Mouse (Mus musculus) Muller cell, postnatal 12 days (primary cell): ENCODE measurements at regions not wholly inside any gene's neighbourhood (a gene's known extent, or its start where the extent isn't known, plus 50 kb on each side); places are given as distances from the start of the nearest gene placed in this dataset.
A peak's percentile ranks its signal among the peaks of the same experiment; 100 is the strongest.

Experiments used
- DNase-seq: peaks from one replicate; pipeline ENCODE4 v3.0.0-alpha.2; 2015; ENCODE audit errors: inconsistent ontology term

- DNase-seq = no peak
These were observed 74.1 kb upstream of the Slc38a2 start for GRCm38 (mm10) chr15:96773656-96774055.

- DNase-seq = no peak
These were observed 73.2 kb upstream of the Slc38a2 start for GRCm38 (mm10) chr15:96772701-96773100.

DNA sequence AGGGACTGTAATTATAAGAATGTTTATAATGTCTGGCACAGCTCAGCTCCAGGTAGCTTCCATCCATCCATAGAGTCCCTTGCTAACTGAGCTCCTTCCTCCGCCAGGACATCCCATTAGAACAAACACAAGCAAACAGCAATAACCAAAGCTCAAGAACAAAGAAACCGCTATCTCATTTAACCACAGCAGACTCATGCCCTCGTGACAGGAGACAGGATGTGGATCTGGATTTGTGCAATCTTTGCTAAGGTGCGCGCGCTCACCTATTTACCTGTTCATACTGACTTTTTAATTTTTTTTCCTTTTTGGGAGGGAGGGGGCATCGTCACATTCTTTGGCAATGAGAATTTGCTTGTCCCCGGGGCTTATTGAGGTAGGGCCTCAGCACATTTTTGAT, 71.3 kb upstream of the Slc38a2 start:
- no peak for DNase-seq

GRCm38 (mm10) chr15:96770299-96770698, 70.8 kb upstream of the Slc38a2 start:
- DNase-seq = no peak

DNA sequence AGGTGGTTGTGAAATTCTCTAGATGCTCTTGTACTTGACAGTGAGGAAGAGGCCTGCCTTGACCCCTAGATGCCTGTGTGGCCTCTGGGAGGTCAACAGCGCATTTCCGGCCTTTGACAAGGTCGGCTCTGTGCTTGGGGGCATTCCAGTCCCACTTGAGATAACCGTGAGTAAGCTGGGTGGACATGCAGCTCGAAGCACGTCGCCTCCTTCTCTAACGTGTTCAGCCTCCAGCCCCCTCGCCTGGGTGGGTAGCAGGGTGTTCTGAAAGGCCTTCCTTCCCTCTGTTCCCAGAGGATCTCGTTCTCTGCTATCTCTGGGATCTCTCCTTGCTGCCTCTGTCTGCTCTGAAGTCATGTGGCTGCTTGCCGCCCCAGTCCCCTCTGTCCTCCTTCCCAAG, 70.2 kb upstream of the Slc38a2 start:
- DNase-seq = no peak

DNA sequence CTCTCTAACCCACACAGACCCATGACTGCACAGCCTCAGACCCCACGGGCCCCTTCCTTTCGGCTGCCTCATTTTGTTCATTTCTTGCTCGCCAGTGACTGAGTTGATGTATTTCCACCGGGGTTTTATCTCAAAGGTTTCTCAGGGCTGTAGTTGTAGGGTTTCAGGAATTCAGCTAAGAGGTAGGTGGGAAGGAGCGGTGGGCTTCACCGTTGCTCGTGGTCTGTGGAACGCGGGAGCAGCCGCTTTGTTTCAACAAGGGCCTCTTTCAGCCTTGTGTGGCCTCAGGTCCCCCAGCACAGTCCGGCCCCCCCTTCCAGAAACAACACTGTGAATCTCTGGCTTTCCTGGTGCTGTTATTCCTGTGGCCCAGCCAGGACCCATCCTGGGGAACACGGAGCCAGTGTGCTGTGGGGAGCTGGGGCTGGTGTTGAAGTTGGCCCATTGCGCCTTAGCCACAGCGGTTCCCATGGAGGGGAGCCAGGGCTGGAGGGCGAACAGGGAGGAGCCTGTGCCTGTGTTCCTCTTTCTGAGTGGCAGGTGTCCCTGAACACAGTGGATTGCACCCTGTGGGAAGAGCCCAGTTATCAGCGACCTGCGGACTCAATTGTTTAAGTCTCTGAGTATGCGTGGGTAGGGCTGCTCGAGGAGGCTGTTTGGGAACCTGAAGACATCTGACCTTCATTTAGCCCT, 68.9 kb upstream of the Slc38a2 start:
- peak; percentile 17 for DNase-seq

- DNase-seq = no peak
These were observed 67.7 kb upstream of the Slc38a2 start for GRCm38 (mm10) chr15:96767188-96767587.

DNA sequence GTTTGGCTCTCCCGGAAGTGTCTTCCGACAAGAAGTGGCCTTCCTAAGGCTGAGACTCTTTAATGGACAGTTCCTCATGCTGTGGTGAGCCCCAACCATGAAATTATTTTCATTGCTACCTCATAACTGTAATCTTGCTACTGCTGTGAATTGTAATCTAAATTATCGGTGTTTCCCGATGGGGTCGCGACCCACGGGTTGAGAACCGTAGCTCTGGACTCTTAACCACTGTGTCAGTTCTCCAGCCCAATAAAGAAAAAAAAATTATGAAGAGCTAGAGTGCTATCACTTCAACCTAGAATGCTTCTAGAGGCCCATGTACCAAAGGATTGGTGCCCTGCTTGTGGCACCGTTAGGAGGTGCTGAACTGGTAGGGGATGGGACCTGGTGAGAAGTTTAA, 66.7 kb upstream of the Slc38a2 start:
- no peak for DNase-seq

GRCm38 (mm10) chr15:96763611-96764010, 64.1 kb upstream of the Slc38a2 start:
- DNase-seq = no peak

DNA sequence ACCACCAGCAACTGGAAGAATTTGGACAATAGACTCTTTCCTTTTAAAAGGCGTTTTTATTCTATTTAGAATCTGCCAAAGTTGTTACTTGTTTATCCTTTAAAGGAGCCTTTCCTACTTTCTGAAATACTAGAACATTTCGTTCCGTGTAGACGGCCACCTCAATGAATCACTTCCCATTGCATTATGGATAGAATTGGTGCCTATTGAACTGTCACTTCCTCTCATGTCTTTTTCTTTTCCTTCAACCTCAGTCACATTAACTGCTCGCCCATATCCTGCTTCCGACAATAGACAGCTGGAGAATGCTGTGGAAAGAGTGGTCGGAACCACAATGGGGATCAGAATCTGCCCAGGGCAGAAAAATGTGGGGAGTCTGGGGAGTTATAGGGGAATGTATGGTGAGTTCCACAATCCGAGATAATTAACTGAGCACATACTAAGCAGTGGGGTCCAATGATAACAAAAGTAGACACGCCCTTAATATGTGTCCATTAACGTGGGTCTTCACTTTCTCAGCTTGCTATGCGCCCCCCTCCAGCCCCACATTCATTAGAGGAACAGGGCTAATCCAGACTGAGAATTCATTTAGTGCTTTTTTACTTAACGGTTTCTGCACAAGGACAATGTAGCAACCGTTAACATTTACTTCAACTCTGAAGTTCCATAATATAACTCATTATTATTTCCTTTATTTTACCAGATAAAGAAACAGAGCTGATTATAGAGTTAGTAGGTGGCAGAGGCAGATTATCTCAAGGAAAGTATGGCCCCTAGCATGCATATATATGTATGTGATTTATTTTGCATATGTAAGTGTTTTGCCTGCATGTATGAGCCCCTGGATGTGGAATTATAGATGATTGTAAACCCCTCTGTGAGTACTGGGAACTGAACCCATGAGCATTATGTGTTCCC, 59.8 kb upstream of the Slc38a2 start:
- DNase-seq = peak; percentile 57

GRCm38 (mm10) chr15:96757446-96758198, 58.1 kb upstream of the Slc38a2 start:
- DNase-seq = no peak

DNA sequence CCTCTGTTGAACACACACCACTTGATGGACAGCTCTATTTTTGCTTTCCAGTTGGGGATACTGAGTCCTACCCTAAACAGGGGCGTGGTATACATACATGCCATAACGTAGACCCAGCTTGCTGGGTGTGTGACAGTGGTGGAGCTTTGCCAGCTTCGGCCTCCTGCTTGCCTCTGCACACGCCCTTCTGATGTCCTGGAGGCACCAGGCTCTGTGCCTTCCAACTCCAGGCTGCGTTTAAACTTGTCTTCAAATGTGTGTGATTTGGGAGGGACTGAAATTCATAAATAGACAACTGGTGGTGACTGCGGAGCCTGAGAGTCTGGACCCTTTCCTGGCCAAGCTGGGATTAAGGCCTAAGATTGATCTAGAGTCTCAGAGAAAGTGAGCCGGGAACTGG, 56.9 kb upstream of the Slc38a2 start:
- DNase-seq = no peak

DNA sequence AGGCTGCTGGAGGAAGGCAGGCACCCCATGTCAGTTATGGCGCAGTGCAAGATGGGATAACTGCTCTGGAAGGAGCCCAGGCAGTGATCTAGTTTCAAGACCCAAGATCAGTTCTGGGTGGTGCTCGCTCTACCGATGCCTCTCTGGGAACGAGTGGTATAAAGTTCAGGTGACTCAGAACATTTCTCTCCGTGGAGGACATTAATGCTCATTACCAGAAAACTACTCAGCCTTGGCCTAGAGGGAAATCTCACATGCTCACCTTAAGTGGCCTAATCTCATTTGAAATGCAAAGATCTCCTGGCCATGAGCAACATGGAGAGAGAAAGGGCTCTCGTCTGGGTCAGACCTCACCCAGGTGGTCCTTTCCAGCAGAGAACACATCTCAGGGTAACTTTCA, 56.4 kb upstream of the Slc38a2 start:
- no peak for DNase-seq

GRCm38 (mm10) chr15:96755322-96755942, 55.9 kb upstream of the Slc38a2 start:
- DNase-seq = no peak

DNA sequence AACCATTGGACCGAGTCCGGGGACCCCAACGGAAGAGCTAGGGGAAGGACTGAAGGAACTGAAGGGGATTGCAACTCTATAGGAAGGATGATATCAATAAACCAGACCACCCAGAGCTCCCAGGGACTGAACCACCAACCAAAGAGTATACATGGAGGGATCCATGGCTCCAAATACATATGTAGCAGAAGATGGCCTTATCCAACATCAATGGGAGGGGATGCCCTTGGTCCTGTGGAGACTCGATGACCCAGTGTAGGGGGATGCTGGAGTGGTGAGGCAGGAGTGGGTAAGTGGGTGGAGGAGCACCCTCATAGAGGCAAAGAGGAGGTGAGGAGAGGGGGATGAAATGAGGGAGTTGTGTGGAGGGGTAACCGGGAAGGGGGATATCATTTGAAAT, 54.5 kb upstream of the Slc38a2 start:
- no peak for DNase-seq

DNA sequence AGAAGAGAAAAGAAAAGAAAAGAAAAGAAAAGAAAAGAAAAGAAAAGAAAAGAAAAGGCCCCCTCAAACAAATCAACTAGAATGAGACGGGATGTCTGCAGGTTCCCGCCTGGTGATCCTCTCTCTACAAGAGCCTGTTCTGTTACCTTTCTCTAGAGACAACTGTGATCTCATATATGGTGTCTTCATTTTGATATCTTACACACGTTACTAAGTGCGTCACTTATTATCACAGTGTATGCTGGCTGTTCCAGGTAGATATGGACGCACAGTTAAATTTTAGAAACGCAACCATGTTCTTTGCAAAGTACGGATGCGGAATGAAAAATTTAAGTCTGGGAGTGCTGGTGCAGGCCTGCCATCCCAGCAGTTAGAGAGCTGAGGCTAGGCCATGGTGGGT, 53.2 kb upstream of the Slc38a2 start:
- DNase-seq = no peak

- no peak for DNase-seq
These were observed 52.5 kb upstream of the Slc38a2 start for GRCm38 (mm10) chr15:96752062-96752358.

DNA sequence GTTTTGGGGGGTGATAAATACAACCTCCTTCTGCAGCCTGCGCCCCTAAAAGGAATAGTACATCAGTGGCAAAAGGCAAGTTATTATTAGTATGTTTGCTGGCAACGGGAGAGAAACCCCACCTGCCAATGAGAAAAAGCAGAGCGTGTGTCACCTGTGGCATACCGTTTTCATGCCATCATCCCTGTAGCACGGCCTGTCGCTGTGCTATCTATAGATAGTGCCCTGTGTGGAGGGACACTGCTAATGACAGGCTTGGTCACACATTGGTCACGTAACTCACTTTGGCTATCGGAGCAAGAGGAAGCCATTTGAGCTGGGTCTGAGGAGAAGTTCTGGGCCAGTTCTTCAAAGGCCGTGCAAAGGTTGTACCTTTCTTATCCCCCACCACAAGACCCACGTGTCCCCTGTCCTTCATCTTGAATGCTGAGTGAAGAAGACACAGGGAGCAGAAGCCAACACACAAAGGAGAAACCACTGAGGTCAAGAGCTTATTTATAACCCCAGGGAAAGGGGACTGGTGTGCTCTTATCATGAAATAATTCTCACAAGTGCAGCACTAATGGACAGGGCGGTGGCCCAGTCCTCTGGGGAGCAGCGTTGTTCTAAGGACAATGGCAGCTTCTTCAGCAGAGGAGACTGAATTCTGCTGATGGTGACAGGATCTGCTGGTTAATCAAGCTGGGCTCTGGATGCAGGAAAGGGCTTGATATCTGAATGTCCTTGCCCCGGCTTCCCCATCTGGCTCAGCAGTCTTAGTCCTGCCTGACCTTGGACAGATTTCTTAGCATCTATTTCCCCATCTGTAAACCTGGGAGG, 51.9 kb upstream of the Slc38a2 start:
- no peak for DNase-seq

DNA sequence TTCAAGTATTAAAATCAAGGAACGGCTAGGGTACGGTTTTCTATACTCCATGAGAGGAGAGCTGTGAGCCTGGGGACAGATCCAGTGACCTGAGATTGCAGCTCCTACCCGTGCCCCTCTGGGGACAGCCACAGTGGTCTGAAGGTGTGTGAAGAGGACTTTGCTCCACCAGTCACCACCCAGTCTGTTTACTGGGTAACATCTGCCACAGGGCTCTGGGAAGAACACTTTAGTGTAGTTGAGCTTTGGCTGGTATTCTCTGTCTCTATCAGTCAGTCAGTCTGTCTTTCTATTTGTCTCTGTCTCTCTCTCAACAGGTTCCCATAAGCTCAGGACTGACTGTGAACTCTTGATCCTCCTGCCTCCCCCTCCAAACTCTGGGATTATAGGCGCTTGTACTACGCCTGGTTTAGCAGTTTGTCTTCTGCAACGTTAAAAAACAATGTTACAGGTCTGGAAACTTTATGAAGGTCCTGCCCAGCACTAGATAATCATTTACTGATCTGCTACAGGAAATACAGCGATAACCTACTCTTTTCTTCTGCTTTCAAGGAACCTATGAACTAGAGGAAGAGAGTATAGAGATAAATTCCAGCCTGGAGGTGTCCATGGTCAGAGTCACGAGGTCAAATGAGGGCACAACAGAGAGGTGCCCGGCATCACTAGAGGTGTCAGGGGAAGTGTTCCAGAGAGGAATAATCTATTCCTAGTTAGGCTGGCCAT, 50.2 kb upstream of the Slc38a2 start:
- DNase-seq = no peak
